Mouse (Mus musculus) forelimb bud, embryonic 11.5 days (tissue): ENCODE measurements around the gene Tulp2.
A peak's percentile ranks its signal among the peaks of the same experiment; 100 is the strongest.
"Not testable (repeated sequence)": the region's sequence is repeated elsewhere in the genome, so short reads cannot be mapped to it uniquely, and the experiment has no call there.

Experiments used
- DNase-seq: peaks from one replicate; pipeline ENCODE4 v3.0.0-alpha.2; 2012; ENCODE audit warnings: low read depth, low spot score

Tulp2 gene

DNA sequence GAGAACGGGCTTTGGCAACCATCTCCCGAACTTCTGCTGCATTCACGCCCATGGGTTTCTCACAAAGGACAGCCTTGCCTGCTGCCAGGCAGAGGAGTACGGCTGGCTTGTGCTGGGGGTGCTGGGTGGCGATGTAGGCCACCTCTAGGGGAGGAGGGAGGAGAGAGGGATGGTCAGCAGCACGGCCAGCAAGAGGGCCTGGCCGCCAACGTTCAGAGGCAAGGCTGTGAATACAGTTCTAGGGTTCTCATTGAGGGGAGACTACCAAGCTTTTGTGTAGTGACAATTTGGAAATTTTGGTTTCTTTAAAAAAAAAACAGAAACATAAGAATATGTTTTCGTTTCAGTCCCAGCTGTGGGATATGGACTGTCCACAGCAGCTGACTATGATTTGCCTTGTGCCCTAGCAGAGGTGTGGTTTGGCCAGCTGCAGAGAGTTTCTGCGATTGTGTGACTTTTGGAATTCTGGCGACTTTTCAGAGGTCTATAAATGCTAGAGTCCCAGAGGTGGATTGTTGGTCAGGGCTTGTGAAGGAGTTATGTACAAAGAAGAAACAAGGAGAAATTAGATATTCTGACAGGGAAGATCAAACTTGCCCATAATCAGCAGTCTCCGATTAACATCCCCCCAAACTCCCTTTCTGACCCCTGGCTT lies 5.2 kb downstream of the Tulp2 start, which contains the start of gene Gm45808:
TSS of gene Gm45808 (minus strand) at position 51 of the 655 bp plus-strand sequence.
- no peak for DNase-seq

DNA sequence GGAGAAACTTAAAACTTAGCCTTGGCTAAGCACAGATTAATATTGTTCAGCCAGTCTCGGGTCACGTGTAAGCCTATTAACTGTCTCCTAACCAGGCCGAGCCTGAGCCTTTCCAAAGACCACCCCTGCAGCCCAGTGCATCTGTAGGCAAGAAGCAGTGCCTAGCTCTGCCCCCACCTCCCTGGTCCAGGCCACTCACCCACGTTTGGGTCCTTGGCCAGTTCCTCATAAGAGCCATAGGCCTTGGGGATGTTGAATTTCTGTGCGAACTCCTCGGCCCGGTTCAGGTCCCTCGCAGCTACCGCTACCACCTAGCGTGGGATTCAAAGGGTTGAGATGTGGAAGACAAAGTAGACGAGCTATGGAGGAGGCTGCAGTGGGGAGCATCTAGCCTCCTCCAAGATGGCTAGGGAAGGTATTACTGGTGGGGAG lies 6.2 kb downstream of the Tulp2 start:
- no peak for DNase-seq

DNA sequence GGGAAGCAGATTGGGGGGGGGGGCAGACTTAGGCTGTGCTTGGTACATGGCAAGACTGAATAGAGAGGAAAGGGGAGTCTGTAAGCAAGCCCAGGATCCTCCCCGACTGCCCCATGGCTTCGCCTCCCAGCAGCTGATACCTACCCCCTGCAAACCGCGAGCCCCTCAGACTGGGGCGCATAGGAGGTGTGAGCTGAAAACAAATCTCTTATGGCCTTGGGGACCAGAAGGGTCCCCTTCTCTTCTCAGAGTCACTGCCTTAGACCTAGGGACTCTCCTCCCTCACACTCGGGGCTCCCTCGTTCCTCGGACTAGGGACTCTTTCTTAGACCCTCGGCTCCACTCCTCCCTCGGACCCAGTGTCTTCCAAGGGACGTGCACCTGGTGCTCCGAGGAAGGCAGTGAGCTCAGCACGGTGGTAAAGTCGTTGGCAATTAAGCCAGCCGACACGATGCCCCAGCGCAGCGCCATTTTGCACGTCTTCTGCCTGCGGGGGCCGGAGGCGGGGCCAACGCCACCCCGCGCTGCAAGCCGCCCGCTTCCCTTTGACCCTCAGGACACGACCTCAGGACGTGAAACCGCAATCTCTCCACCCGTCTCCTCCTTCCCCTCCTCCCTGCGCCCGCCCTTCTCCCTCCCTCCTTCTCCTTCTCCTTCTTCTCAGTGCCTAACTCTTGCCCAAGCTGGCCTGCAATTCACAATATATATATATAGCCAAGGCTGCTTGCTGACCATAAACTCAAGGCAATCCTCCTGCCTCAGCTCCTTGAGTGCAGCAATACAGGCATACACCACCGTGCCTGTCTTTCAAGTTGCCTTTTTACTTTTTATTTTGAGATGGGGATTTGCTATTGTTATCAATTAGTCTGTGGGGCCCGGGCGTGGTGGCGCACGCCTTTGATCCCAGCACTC lies 6.9 kb downstream of the Tulp2 start, which contains the start of gene Dhdh:
TSS of gene Dhdh (minus strand) at position 513 of the 912 bp plus-strand sequence.
- no peak for DNase-seq

DNA sequence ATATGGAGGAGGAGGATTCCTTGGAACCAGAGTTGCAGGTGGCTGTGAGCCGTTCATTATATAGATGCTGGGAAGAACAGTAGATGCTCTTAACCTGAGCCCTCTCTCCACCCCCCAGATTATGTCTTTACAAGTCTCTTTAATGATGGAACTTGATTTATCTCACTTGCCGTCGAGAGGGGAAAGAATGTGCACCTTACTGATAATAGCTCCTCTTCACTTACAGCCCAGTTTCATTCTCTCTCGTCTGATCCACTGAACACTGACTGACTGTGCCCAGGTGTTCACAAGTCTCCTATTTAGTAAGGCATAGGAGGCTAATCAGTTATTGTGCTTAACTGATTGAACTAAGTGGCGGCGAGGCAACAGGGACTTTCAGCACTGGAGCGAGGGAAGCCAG lies 7.9 kb downstream of the Tulp2 start:
- no peak for DNase-seq

DNA sequence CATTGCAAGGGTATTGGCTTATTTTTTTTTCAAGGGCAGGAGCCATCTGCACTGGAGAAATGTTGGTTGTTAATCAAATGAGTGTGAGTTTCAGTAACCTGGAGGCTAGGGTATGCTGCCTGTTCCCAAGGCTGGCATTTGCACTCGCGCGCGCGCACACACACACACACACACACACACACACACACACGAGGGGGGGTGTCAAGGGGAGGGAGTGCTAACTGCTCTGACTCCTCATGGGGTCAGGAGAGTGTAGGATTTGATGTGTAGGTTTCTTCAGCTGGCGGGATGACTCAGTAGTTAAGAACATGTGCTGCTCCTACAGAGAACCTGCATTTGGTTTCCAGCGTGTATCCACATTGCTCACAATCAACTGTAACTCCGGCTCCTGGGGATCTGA lies 9.1 kb downstream of the Tulp2 start:
- no peak for DNase-seq

DNA sequence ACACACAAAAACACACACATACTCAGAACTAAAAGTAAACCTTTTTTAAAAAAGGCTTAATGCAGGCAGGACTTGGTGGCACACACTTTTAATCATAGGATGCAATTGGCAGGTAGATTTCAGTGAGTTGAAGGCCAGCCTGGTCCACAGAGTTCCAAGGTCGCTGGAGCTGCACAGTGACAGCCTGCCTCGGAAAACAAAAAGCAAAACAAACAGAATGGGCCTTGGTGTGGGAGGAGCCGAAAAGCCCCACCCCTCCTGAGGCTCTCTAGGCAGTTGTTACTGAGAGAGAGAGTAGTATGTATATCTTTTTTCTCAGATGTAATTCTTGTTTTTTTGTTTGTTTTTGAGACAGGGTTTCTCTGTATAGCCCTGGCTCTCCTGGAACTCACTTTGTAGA lies 9.6 kb downstream of the Tulp2 start:
- DNase-seq, result no peak

DNA sequence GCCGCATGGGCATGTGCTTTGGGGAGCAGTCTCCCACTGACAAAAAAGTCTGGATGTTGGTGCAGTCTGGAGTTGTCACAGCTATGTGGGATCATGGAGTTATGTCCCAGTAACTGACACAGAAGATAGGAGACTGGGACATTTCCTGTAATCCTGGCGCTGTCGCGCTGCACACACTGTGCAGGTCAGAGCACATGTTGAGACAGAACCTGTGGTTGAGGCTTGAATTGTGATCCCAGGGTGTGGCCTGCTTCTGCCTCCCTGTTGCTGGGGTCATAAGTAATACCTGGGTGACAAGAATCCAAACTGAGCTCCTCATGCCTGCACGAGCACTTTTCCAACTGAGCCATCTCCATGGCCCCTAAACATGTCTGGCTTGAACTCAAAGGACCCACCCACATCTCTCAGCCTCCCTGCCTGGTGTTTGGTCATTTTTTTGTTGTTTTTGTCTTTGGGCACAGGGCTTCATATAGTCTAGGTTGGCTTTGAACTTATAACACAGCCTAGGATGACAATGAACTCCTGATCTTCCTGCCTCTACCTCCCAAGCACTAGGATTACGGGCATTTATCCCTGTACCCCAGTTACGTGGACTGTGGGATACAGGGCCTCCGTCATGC lies 10.7 kb downstream of the Tulp2 start:
- DNase-seq, result no peak

DNA sequence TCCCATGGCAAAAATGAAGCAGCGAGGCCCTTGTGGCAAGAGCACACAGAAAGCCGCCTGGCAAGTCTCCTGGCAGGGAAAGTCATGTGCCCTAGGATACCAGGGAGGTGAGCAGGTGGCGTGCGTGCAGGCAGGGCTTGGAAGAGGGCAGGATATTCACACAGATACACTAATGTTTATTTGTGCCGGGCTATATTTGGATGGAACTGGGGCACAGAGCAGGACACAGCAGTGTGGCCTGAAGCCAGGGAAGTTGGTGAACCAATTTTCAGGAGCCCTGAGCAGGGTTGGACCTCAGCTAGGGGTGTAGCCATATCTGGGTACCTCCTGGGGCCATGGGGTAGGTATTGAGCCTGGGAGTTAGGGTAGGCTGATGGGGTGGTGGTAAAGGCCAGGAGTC lies 11.3 kb downstream of the Tulp2 start:
- DNase-seq, result no peak

DNA sequence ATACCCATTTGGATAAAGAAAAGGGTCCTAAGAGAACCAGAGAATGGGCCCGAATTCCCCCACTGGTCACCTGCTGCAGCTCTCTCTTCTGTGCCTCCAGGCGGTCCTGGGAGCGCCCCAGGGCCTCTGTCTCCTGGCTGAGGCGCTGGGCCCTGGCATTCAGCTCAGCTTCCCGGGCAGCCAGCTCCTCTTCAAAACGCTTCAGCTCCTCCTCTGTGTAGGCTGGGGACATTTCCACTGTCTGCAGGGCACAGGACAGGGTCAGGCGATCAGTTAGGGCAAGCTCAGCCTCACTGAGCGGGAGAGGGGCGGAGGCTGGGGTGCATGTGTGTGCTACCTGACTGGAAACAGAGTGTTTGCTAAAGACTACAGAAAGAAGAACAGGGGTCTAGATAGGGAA lies 12.9 kb downstream of the Tulp2 start:
- no peak for DNase-seq

DNA sequence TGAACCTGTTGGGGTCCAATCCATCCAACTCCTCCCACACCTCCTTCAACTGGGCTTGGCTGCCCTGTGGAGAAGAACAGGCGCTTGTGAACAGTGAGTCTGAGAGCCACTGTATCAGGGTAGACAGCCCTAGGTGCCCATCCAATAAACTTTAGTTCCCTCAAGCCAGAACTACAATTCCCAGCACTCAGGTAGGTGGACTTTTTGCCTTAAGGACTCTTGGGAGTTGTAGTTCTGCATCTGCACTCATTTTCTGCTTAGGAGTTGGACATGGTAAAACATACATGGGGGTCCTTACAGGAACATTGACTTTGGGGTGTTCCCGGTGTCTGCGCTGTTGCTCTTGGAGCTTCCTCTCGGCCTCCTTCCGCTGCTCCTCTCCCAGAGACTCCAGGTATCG lies 16.8 kb downstream of the Tulp2 start:
- no peak for DNase-seq

DNA sequence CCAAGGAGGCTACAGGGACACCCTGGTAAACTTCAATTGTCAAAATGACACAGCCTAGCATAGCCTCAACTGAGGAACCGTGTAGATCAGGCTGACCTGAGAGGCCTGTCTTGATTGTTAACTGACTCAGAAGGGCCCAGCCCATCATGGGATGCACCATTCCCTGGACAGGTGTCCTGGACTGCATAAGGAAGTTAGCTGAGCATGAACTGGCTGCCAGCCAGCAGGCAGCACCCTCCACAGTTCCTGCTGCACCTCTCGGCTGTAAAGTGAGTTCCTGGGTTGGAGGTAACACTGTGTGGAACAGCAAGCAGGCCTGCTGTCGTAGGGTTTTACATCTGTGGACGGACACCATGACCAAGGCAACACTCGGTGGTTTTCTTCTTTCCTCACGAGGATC lies 25.9 kb downstream of the Tulp2 start:
- no peak for DNase-seq

DNA sequence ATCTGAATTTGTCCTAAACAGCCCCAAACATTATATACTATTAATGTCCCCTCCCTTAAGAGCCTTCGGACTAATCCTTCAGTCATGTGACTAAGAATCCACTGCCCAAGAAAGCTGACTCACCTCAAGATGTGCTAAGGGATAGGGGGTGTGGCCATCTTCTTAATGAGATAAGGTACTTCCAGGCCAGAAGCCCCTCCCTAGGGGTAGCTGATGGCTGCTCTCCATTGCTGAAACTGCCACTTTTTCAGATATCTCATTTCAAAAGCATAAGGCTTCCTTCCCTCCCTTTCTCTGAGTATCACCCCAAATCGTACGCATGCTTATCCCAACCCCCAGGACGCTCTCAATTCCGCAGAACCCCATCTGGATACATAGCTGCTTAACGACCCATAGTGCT lies 26.9 kb downstream of the Tulp2 start:
- DNase-seq, result no peak

DNA sequence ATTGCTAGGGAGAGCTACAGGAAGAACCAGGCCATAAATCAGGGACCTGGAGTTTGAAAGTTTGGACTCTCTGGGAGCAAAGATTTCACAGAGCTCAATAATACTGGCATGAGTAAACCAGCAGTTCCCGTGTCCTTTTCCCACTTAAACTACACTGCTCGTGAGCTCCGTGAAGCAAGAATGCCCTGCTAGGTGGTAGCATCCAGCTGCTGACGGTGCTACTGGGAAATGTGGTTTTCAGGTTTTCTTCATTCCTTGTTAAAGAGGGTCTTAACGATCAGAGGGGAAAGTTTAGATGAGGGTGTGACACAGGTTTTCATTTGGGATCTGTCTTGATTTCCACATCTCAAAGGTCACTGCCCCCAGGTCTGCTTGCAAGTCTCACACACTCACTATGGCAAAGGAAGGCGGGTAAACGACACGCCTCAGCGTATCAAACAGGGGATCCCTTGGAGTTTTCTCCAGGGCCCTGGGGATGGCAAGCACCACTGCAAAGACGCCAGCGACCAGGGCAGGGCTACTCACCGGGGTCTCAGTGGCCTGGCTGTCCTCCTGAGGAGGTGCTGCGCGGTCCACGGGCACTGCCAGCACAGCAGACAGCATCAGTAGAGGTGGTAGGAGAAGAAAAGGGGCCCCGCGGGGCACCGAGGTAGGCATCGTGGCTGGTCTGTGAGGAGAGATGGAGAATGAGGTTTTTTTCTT lies 27.7 kb downstream of the Tulp2 start:
- no peak for DNase-seq

DNA sequence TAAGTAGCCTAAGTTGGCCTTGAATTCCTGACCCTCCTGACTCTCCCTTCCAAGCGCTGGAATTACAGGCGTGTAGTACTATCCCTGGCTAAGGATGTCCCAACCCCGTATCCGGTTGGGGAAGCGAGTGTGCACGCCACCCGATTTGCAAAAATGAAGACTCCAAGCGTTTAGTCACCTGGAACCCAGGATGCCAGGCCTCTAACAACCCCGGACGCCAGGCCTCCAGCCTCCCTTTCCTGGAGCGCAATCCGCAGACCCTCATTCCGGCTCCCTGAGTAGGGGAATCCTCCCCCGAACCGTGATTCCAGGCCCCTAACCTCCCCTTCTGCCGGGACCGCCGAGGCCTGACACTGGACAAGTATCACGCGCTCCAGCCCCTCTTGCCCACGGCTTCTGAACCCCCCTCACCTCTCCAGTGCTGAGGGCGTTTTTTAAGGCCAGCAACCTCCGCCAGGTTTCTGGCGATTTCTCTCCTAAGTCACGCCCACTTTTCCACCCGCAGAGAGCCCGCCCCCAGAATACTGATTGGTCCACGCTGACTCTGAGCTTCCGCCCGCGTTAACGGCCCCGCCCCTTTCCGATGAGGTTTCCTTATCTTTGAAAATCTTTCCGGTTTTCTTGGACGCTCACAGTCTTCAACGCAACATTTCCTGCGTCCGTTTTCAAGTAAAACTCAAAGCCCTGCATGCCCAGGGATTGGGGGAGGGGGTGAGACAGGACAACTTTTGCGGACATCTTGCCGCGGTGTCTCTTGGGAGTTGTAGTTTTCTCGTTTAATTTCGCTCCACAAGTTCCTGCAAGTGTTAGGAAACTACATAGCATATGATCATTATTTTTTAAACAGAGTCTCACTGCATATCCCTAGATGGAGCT lies 28.5 kb downstream of the Tulp2 start, which contains the start of gene Nucb1:
TSS of gene Nucb1 (minus strand) at position 495 of the 876 bp plus-strand sequence.
- DNase-seq, result peak; percentile 91

DNA sequence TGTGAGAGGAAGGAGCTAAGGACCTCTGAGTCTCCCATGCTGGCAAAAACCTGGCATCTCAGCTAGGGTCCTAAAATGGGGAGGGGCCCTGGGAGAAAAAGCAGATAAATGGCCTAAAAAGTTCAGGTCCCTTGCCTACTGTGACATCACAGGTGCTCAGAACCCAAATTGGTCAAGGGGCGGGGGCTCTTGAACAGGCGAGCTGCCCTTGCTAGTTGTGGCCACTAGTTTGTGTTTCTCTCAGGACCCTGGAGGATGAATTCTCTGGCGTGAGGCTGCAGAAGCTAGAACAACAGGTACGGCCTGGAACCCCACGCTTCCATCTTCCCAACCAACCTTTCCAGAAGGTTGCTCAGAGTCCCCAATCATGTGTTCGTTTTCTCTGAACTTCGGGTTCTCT lies 32.7 kb downstream of the Tulp2 start:
- DNase-seq, result no peak

DNA sequence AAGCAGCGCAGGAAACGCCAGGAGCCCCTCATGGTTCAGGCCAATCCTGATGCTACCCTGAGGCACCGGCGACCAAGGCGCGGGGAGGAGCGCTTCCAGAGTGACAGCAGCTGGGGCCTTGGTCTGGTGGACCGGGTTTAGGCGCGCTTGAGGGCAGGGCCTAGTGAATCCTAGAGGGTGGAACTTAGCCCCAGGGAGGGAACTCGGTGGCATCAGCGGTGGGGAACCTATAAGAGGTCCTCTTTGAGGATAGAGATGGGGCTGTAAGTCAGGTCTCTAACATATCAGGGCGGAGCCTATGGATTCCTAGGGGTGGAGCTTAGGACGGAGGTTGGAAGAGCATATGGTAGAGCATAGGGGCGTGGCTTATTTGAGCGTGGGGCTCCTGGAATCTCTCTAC lies 33.8 kb downstream of the Tulp2 start:
- DNase-seq, result no peak

DNA sequence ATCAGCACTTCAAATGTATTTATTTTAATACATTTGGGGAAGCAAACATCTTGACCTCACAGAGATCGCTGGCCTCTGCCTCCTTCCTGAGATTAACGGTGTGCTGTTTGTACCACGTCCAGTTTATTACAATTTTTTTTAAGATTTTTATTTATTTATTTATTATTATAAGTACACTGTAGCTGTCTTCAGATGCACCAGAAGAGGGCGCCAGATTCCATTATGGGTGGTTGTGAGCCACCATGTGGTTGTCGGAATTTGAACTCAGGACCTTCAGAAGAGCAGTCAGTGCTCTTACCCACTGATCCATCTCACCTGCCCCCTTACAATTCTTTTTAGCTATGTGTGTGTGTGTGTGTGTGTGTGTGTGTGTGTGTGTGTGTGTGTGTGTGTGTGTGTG lies 35.2 kb downstream of the Tulp2 start:
- not testable (repeated sequence) for DNase-seq

DNA sequence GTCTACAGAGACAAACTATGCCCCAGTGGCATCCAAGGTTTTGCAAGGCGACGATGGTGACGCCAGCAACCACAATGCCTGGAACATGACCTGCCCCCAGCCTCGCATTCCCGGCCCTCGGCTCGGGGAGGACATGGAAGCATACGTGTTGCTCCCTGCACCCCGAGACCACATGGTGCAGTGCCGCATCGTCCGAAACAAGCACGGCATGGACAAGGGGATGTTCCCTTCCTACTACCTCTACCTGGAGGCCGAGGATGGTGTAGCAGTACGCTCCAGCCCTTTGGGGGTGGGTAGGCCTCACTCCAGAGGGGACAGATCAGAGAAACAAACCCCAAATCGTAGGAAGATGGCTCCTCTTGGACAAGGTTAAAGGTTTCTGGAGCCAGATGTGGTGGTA lies 36.9 kb downstream of the Tulp2 start:
- no peak for DNase-seq

DNA sequence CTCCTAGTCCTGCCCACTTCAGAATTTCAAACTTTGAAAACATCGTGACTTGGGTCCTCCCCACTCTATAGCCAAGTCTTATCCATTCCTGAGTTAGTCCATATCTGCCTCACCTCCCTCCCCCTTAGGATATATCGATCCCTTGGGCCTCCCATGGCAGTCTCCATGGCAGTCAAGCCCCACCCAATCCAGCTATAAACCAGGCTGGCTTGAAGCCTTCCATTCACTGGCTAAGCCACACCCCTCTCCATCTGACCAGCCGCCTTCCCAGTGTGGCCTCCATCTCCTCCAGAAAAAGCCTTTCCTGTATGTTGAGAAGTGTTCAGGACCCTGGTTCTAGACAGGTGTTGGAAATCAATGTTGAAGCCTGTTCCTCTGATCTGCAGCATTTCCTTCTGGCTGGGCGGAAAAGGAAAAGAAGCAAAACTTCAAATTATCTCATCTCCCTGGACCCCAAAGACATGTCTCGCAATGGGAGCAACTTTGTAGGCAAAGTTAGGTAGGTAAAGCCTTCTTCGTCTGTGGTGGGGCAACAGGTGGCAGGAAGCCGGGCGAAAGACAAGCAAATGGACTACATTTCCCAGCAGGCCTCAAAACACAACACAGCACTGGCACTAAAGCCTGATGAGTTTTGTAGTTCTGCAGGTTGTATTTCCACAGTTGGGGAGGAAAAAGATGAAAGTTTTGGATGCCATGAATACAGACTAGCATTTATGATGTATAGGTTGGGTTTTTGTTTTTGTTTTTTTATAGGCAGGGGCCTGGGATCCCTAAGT lies 37.9 kb downstream of the Tulp2 start:
- no peak for DNase-seq

DNA sequence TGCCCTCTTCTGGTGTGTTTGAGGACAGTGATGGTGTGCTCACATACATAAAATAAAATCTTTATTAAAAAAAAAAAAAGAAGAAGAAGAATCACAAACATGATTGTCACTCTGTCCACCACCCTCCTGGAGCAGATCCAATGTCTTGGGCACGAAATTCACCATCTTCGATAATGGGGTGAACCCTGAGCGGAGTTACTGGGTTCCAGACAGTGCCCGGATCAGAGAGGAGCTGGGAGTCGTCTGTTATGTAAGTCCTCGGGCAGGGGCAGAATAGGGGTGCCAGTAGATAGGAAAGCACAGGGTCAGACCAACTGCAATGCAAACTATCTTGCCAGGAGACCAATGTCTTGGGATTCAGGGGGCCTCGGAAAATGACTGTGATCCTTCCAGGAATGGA lies 38.9 kb downstream of the Tulp2 start:
- no peak for DNase-seq
